Mouse (Mus musculus) midbrain, embryonic 14.5 days (tissue): ENCODE data around the gene Speer4d. TPM values are rescaled to one million over a fixed set of nuclear protein-coding genes. Genes with fewer than 3 reads are reported as not detected.
"Not testable (repeated sequence)": the region's sequence is repeated elsewhere in the genome, so short reads cannot be mapped to it uniquely, and the experiment has no call there.

Source experiments
- ATAC-seq: fragments of 200-750 bp; cut with Nextera tagmentation; 2 replicates; pipeline ENCODE4 v1.8.0; 2017; ENCODE audit warnings: moderate number of reproducible peaks, moderate library complexity; ENCODE audit not compliant: low FRiP score, low TSS enrichment
- DNase-seq: peaks from one replicate; pipeline ENCODE4 v3.0.0-alpha.2; 2015
- H3K27ac ChIP-seq: fragments of 300-500 bp; sonication (generic); replicated peaks from 2 replicates; pipeline ENCODE4 v1.5.1; 2014; ENCODE audit warnings: mild to moderate bottlenecking, low read depth, low read length, moderate library complexity
- H3K27me3 ChIP-seq: fragments of 300-500 bp; sonication (generic); 2 replicates; pipeline ENCODE4 v1.6.1; 2014; ENCODE audit warnings: low read length, control low read depth, mixed read lengths; ENCODE audit not compliant: control insufficient read depth, insufficient read depth
- H3K36me3 ChIP-seq: fragments of 300-500 bp; sonication (generic); 2 replicates; pipeline ENCODE4 v1.6.1; 2014; ENCODE audit warnings: low read length, control low read depth; ENCODE audit not compliant: control insufficient read depth, insufficient read depth
- H3K4me1 ChIP-seq: fragments of 300-500 bp; sonication (generic); 2 replicates; pipeline ENCODE4 v1.6.1; 2014; ENCODE audit warnings: mild to moderate bottlenecking, antibody characterized with exemption, low read length, control low read depth; ENCODE audit not compliant: control insufficient read depth, insufficient read depth
- H3K4me2 ChIP-seq: fragments of 300-500 bp; sonication (generic); 2 replicates; pipeline ENCODE4 v1.6.1; 2014; ENCODE audit warnings: mild to moderate bottlenecking, low read length, moderate library complexity
- H3K4me3 ChIP-seq: fragments of 300-500 bp; sonication (generic); replicated peaks from 2 replicates; pipeline ENCODE4 v1.5.1; 2014; ENCODE audit warnings: low read depth, low read length
- H3K9ac ChIP-seq: fragments of 300-500 bp; sonication (generic); replicated peaks from 2 replicates; pipeline ENCODE4 v1.6.1; 2014; ENCODE audit warnings: mild to moderate bottlenecking, low read length, moderate library complexity
- H3K9me3 ChIP-seq: fragments of 300-500 bp; sonication (generic); 2 replicates; pipeline ENCODE4 v1.6.1; 2016; ENCODE audit warnings: low read length, control low read depth, mixed read lengths; ENCODE audit not compliant: control insufficient read depth
- WGBS: fragments of 180-500 bp; shearing (Covaris S2); extraction: QIAGEN DNeasy Blood & Tissue Kit; methylation state at CpG from one replicate; pipeline ENCODE4 v1.1.7; 2014; 5-methylcytosine and 5-hydroxymethylcytosine counted together
- polyA plus RNA-seq: library from polyadenylated mRNA; unstranded; fragments of >200 nt; fragmentation: Nextera tagmentation; extraction: Ambion mirVana; gene quantifications from 2 replicates; pipeline ENCODE4 v1.2.1, GENCODE M21; 2014

Speer4d gene
- not detected in 2 replicates for polyA plus RNA-seq

DNA sequence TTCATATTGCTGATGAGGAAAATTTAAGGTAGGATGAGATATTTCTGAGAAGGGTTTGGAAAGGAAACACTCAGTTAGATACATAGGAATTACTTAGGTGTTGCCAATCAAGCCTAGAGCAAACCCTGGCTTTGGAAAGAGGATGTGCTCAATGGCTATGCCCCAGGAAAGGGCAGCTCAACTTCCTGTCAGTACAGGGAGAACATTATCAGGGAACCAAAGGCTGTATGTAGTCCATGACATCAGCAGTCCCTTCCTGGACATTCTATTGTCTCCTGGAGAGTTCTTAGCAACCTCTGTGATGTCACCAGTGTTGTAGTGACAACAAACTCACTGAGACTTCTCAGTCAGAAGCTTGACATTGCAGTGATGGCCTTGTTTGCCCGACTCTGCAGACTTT, at the start of gene Speer4d:
TSS of gene Speer4d (plus strand) at position 301 of the 400 bp plus-strand sequence.
- ATAC-seq, H3K4me2 ChIP-seq, H3K9me3 ChIP-seq, H3K4me1 ChIP-seq, H3K27me3 ChIP-seq, DNase-seq, H3K4me3 ChIP-seq, H3K9ac ChIP-seq, H3K36me3 ChIP-seq, H3K27ac ChIP-seq: not testable (repeated sequence)
- WGBS: 56% methylated on average over 1 of the region's 1 CpGs

DNA sequence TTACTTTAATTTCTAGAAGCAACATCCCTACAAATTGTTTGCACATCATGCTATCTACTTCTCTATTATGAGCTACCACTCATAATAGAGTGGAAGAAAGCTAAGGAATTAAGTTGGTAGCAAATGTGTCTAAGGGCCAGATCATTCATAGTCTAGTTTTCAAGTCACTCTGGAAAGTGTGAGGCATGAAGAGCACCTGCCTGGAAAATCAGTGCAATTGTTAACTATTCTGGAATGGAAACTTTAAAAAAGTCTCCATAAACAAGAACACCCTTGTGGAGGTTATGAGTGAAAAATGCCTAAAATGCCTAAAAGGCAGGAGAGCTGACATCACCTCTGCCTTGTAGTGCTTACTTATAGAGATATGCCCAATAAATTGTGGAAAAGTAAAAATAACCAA, 45.1 kb upstream of the Speer4d start:
- not testable (repeated sequence) for ATAC-seq, H3K27me3 ChIP-seq, H3K4me1 ChIP-seq, H3K27ac ChIP-seq, H3K9ac ChIP-seq, H3K36me3 ChIP-seq, H3K4me3 ChIP-seq, DNase-seq, H3K4me2 ChIP-seq, H3K9me3 ChIP-seq

DNA sequence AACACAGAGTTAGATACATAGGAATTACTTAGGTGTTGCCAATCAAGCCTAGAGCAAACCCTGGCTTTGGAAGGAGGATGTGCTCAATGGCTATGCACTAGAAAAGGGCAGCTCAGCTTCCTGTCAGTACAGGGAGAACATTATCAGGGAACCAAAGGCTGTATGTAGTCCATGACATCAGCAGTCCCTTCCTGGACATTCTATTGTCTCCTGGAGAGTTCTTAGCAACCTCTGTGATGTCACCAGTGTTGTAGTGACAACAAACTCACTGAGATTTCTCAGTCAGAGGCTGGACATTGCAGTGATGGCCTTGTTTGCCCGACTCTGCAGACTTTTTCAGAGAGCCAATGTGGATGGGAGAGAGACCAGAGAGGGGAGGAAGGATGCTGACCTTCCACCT, 41.8 kb upstream of the Speer4d start, which contains the start of gene Gm21083:
TSS of gene Gm21083 (plus strand) at position 301 of the 400 bp plus-strand sequence.
- H3K4me3 ChIP-seq, H3K9me3 ChIP-seq, H3K9ac ChIP-seq, H3K4me1 ChIP-seq, H3K27me3 ChIP-seq, H3K36me3 ChIP-seq, H3K27ac ChIP-seq, DNase-seq, ATAC-seq, H3K4me2 ChIP-seq: not testable (repeated sequence)
- no CpG with 5 or more reads among the region's 1 CpGs for WGBS

DNA sequence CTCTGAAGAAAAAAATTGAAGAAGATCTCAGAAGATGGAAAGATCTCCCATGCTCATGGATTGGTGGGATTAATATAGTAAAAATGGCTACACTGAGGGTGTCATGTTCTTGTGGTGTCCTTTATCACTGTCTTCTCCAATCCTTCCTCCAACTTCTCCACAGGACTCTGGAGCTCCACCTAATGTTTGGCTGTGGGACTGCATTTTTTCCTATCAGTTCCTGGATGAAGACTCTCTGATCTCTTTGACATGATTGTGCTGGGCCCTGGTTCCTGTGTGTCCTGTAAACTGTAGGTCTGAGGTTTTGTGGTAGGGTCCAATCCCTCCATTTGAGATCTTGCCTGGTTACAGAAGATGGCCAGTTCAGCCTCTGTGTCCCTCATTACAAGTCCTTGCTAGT, 32.5 kb upstream of the Speer4d start:
- H3K9ac ChIP-seq, H3K4me3 ChIP-seq, H3K4me2 ChIP-seq, H3K36me3 ChIP-seq, ATAC-seq, DNase-seq, H3K27ac ChIP-seq, H3K27me3 ChIP-seq, H3K4me1 ChIP-seq, H3K9me3 ChIP-seq: not testable (repeated sequence)

DNA sequence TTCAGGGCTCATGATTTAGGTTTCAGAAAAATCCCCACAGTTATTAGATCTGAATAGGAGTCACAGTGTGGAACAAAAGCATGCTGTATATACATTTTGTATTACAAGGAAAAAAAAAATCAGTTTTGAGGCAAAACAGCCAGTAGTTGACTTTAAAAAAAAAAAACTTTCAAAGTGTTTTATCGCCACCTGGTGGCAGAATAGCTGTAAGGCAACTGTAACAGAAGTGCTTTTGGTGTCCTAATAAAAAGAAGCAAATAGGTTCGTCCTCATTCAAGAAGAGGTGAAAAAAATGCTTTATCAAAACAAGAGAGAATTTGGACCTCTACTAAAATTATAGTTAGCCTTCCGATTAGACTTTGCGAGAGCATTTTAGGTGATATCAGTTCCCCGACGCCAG, 30.6 kb upstream of the Speer4d start:
- not testable (repeated sequence) for H3K4me2 ChIP-seq, ATAC-seq, H3K27ac ChIP-seq, H3K27me3 ChIP-seq, H3K36me3 ChIP-seq, H3K9ac ChIP-seq, H3K4me1 ChIP-seq, H3K9me3 ChIP-seq, H3K4me3 ChIP-seq
- DNase-seq: peak; percentile 81
- 30% methylated on average over 6 of the region's 6 CpGs for WGBS

DNA sequence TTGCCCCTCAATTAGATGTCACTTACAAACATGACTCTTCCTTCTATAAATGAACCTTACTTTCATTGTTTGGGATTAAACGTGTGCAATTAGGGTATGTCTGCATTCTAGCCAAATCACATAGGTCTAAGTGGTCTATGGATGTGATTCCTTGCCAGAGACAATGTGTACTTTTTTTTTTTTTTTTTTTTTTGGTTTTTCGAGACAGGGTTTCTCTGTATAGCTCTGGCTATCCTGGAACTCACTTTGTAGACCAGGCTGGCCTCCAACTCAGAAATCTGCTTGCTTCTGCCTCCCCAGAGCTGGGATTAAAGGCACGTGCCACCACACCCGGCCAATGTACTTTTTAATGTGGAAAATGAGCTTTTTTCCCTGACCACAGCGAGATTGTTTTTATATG, 28.2 kb upstream of the Speer4d start:
- H3K4me3 ChIP-seq, H3K9me3 ChIP-seq, H3K4me1 ChIP-seq, DNase-seq, H3K27me3 ChIP-seq, H3K4me2 ChIP-seq, H3K27ac ChIP-seq, H3K9ac ChIP-seq, H3K36me3 ChIP-seq: not testable (repeated sequence)
- peak; percentile 46; the same call in 1 of the 2 replicates for ATAC-seq
- WGBS: 50% methylated on average over 5 of the region's 5 CpGs

DNA sequence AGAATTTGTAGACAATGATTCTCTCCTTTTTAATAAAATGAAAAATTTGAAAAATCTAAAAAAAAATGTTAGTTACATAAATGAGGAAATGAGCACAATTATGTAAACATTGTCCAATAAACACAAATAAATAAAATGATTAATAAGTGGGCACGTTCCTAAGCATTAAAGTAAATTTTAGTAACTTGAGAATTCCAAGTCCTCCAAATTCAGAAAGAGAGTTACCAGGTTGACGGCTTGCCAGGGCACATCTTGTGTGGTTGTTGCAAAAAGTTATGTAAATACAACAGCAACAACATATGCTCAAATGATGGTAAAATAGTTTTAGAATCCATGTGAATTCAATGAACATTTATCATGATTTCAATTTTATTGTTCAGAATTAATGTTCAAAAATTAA, 27.3 kb upstream of the Speer4d start:
- peak; percentile 87 for ATAC-seq

DNA sequence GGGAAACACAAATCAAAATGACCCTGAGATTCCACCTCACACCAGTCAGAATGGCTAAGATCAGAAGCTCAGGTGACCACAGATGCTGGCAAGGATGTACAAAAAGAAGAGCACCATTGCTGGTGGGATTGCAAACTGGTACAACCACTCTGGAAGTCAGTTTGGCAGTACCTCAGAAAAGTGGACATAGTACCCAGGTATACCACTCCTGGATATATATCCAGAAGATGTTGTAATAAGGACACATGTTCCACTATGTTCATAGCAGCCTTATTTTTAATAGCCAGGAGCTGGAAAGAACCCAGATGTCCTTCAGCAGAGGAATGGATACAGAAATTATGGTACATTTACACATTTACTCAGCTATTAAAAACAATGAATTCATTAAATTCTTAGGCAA, 20.0 kb upstream of the Speer4d start:
- ATAC-seq, H3K36me3 ChIP-seq, H3K4me2 ChIP-seq, H3K4me3 ChIP-seq, H3K27ac ChIP-seq, H3K27me3 ChIP-seq, DNase-seq, H3K9ac ChIP-seq, H3K4me1 ChIP-seq: not testable (repeated sequence)
- peaks cover 15% of the 10 kb centered on the region for H3K9me3 ChIP-seq

More for the DNA sequence above, 27.3 kb upstream of the Speer4d start:
- not testable (repeated sequence) for DNase-seq, H3K4me2 ChIP-seq, H3K27me3 ChIP-seq, H3K9ac ChIP-seq, H3K4me1 ChIP-seq, H3K4me3 ChIP-seq, H3K36me3 ChIP-seq, H3K9me3 ChIP-seq, H3K27ac ChIP-seq
- WGBS: 72% methylated on average over 2 of the region's 2 CpGs

DNA sequence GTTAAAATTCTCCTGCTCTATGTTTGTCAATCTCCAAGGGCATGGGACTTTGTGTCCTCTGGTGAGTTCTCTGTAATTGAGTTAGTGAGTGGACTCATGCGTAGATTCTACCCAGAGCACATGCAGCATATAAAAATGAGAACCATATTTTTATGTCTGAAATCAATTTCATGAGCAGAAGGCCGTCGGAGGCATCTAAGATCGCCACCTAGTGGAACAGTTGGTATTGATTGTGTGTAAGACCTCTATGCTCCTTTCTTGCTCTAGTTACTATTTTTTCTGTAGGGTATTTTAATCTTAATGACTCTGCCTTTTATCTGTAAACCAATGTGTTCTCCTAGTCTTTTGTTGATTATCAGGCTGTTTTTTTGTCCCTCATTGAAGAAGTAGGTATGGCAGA, 18.5 kb upstream of the Speer4d start:
- 43% methylated on average over 4 of the region's 4 CpGs for WGBS
- H3K4me3 ChIP-seq, H3K27me3 ChIP-seq, ATAC-seq, H3K9ac ChIP-seq, H3K4me1 ChIP-seq, DNase-seq, H3K27ac ChIP-seq, H3K4me2 ChIP-seq, H3K36me3 ChIP-seq: not testable (repeated sequence)
- peaks cover 19% of the 10 kb centered on the region for H3K9me3 ChIP-seq
